Mouse (Mus musculus) liver, embryonic 14.5 days (tissue): ENCODE measurements around the gene Igf1r. TPM values are rescaled to one million over a fixed set of nuclear protein-coding genes. Genes with fewer than 3 reads are reported as not detected.
A peak's percentile ranks its signal among the peaks of the same experiment; 100 is the strongest.

Source experiments
- ATAC-seq: fragments of 200-750 bp; cut with Nextera tagmentation; 2 replicates; pipeline ENCODE4 v1.8.0; 2017; ENCODE audit warnings: moderate number of reproducible peaks, mild to moderate bottlenecking, moderate library complexity; ENCODE audit not compliant: insufficient read depth
- DNase-seq, 3 experiments: peaks; one replicate each; pipeline ENCODE4 v3.0.0-alpha.2; 2012 to 2013; ENCODE audit warnings: low read depth in 3 of 3, low spot score in 3 of 3
- H3K27ac ChIP-seq: fragments of 300-500 bp; sonication (generic); 2 replicates; pipeline ENCODE4 v1.5.1; 2014; ENCODE audit warnings: moderate library complexity, mild to moderate bottlenecking, control low read depth, inconsistent platforms
- H3K27me3 ChIP-seq: fragments of 300-500 bp; sonication (generic); 2 replicates; pipeline ENCODE4 v1.6.1; 2014; ENCODE audit warnings: mild to moderate bottlenecking, low read length, moderate library complexity; ENCODE audit not compliant: control insufficient read depth, insufficient read depth
- H3K36me3 ChIP-seq: fragments of 300-500 bp; sonication (generic); replicated peaks from 2 replicates; pipeline ENCODE4 v1.6.1; 2014; ENCODE audit warnings: low read depth; ENCODE audit not compliant: control insufficient read depth, insufficient read depth
- H3K4me1 ChIP-seq, 2 experiments: fragments of 200-500 bp in 1 of 2; fragments of 300-500 bp in 1 of 2; sonication (generic) in 1 of 2; replicated peaks; 2 replicates each; pipeline ENCODE4 v1.6.1; 2012 to 2014; ENCODE audit warnings: antibody characterized with exemption in 1 of 2, inconsistent platforms in 1 of 2, low read length in 1 of 2; ENCODE audit not compliant: control insufficient read depth in 2 of 2, insufficient read depth in 2 of 2
- H3K4me2 ChIP-seq: fragments of 300-500 bp; sonication (generic); 2 replicates; pipeline ENCODE4 v1.6.1; 2014; ENCODE audit warnings: low read depth, mild to moderate bottlenecking, control low read depth, moderate library complexity
- H3K4me3 ChIP-seq, 2 experiments: fragments of 200-500 bp in 1 of 2; fragments of 300-500 bp in 1 of 2; sonication (generic) in 1 of 2; 2 replicates each; pipeline ENCODE4 v1.5.1; 2012 to 2014; ENCODE audit warnings: low read depth in 2 of 2, low read length in 2 of 2, mild to moderate bottlenecking in 2 of 2, control low read depth in 1 of 2, inconsistent platforms in 1 of 2, moderate library complexity in 1 of 2; ENCODE audit not compliant: insufficient read depth in 1 of 2
- H3K9ac ChIP-seq: fragments of 300-500 bp; sonication (generic); replicated peaks from 2 replicates; pipeline ENCODE4 v1.6.1; 2014; ENCODE audit warnings: mild to moderate bottlenecking, control low read depth, moderate library complexity
- H3K9me3 ChIP-seq: fragments of 300-500 bp; sonication (generic); 2 replicates; pipeline ENCODE4 v1.6.1; 2016; ENCODE audit warnings: low read length, mixed read lengths; ENCODE audit not compliant: control insufficient read depth
- CTCF ChIP-seq: IDR thresholded peaks from 2 replicates; pipeline ENCODE4 v1.5.1; 2016; ENCODE audit warnings: antibody characterized with exemption, low read depth, control low read depth
- EP300 ChIP-seq: IDR thresholded peaks from 2 replicates; pipeline ENCODE4 v1.6.1; 2016; ENCODE audit warnings: antibody characterized with exemption, low read depth
- WGBS: fragments of 180-500 bp; shearing (Covaris S2); extraction: QIAGEN DNeasy Blood & Tissue Kit; methylation state at CpG from one replicate; pipeline ENCODE4 v1.1.7; 2014; ENCODE audit not compliant: insufficient replicate concordance; 5-methylcytosine and 5-hydroxymethylcytosine counted together
- polyA plus RNA-seq, 2 experiments: library from polyadenylated mRNA; depleted of rRNA in 1 of 2; stranded (reverse) in 1 of 2; unstranded in 1 of 2; fragments of >200 nt; fragmentation: Nextera tagmentation in 1 of 2; extraction: Ambion mirVana in 1 of 2; gene quantifications; 2 replicates each; pipeline versions ENCODE4 v1.2.1 to v1.2.3; 2012 to 2014

Gene Igf1r
- polyA plus RNA-seq, 2 experiments = 2.3 to 2.5 TPM

GRCm38 (mm10) chr7:68090576-68090975 lies 137.9 kb downstream of the Igf1r start:
- Histone ChIP-seq H3K4me2 (no peak overlapping the region), H3K9ac (no peak overlapping the region), H3K36me3 (no peaks in the 10 kb centered on the region), H3K27me3 (no peaks in the 10 kb centered on the region), H3K4me1 (peaks cover 24 to 53% of the 10 kb centered on the region in 2 experiments), H3K27ac (no peak overlapping the region), H3K4me3 (no peak overlapping the region), H3K9me3 (no peaks in the 10 kb centered on the region)
- no peak for DNase-seq
- no peak for TF ChIP-seq EP300
- no peak for TF ChIP-seq CTCF
- 78% methylated on average over 8 of the region's 8 CpGs for WGBS
- no peak for ATAC-seq

GRCm38 (mm10) chr7:68092304-68092978 lies 139.8 kb downstream of the Igf1r start:
- peaks cover 18 to 48% of the 10 kb centered on the region in 2 experiments for H3K4me1 ChIP-seq

GRCm38 (mm10) chr7:68093817-68094216 lies 141.2 kb downstream of the Igf1r start:
- no peak overlapping the region for H3K27ac ChIP-seq
- H3K4me3 ChIP-seq = no peak overlapping the region
- H3K27me3 ChIP-seq = no peaks in the 10 kb centered on the region
- H3K9ac ChIP-seq = no peak overlapping the region
- DNase-seq (no peak), ATAC-seq (no peak)
- TF ChIP-seq CTCF (no peak), EP300 (no peak)
- 71% methylated on average over 9 of the region's 9 CpGs for WGBS
- H3K9me3 ChIP-seq = no peaks in the 10 kb centered on the region
- H3K4me2 ChIP-seq = no peak overlapping the region
- H3K4me1 ChIP-seq = peaks cover 18 to 44% of the 10 kb centered on the region in 2 experiments
- no peaks in the 10 kb centered on the region for H3K36me3 ChIP-seq

More at GRCm38 (mm10) chr7:68092304-68092978, 139.8 kb downstream of the Igf1r start:
- peak overlapping the region; percentile 23 for H3K4me2 ChIP-seq
- H3K27me3 ChIP-seq = no peaks in the 10 kb centered on the region
- no peak overlapping the region for H3K4me3 ChIP-seq
- peak; percentile 51; the same call in 1 of the 2 replicates for TF ChIP-seq EP300
- no peak for TF ChIP-seq CTCF
- H3K9ac ChIP-seq = no peak overlapping the region
- H3K9me3 ChIP-seq = no peaks in the 10 kb centered on the region
- H3K27ac ChIP-seq = peak overlapping the region; percentile 15
- no peak for DNase-seq
- peak; percentile 79 for ATAC-seq
- H3K36me3 ChIP-seq = no peaks in the 10 kb centered on the region
- 11% methylated on average over 8 of the region's 8 CpGs for WGBS

GRCm38 (mm10) chr7:68095574-68095973 lies 142.9 kb downstream of the Igf1r start:
- 76% methylated on average over 4 of the region's 4 CpGs for WGBS
- Histone ChIP-seq H3K27ac (no peak overlapping the region), H3K9me3 (no peaks in the 10 kb centered on the region), H3K4me2 (no peak overlapping the region), H3K27me3 (no peaks in the 10 kb centered on the region), H3K36me3 (no peaks in the 10 kb centered on the region), H3K4me3 (no peak overlapping the region), H3K4me1 (peaks cover 13 to 36% of the 10 kb centered on the region in 2 experiments), H3K9ac (no peak overlapping the region)
- TF ChIP-seq EP300 (no peak), CTCF (no peak)
- no peak for ATAC-seq
- no peak for DNase-seq

GRCm38 (mm10) chr7:68096411-68096810 lies 143.8 kb downstream of the Igf1r start:
- no peak overlapping the region for H3K27ac ChIP-seq

More at GRCm38 (mm10) chr7:68096411-68096810, 143.8 kb downstream of the Igf1r start:
- Histone ChIP-seq H3K4me2 (no peak overlapping the region), H3K4me1 (peaks cover 13 to 34% of the 10 kb centered on the region in 2 experiments), H3K36me3 (no peaks in the 10 kb centered on the region), H3K9me3 (no peaks in the 10 kb centered on the region), H3K27me3 (no peaks in the 10 kb centered on the region), H3K4me3 (no peak overlapping the region), H3K9ac (no peak overlapping the region)
- DNase-seq (no peak), ATAC-seq (no peak)
- no peak for TF ChIP-seq EP300
- TF ChIP-seq CTCF = no peak
- WGBS = 46% methylated on average over 6 of the region's 6 CpGs
